Mouse (Mus musculus) hindbrain, embryonic 14.5 days (tissue): ENCODE data around the gene Amhr2. TPM values are rescaled to one million over a fixed set of nuclear protein-coding genes. Genes with fewer than 3 reads are reported as not detected.

Experiments
- polyA plus RNA-seq: library from polyadenylated mRNA; unstranded; fragments of >200 nt; fragmentation: Nextera tagmentation; extraction: Ambion mirVana; gene quantifications from 2 replicates; pipeline ENCODE4 v1.2.1, GENCODE M21; 2014

Amhr2 gene
- polyA plus RNA-seq, 1 experiment from 2014 or later = 0.13 TPM

Other genes starting within 250 kb of the Amhr2 start
- gene Zfp740, start 242.1 kb upstream of the Amhr2 start, polyA plus RNA-seq = 45.4 and 47.1 TPM in 2 replicates
- 27.5 and 33.3 TPM in 2 replicates for gene Csad, start 240.6 kb upstream of the Amhr2 start, polyA plus RNA-seq
- gene Itgb7, start 213.4 kb upstream of the Amhr2 start, polyA plus RNA-seq = 0.22 and 1.1 TPM in 2 replicates
- gene Rarg, start 187.8 kb upstream of the Amhr2 start, polyA plus RNA-seq = 6.2 and 6.7 TPM in 2 replicates
- gene Gm9918, start 174.8 kb upstream of the Amhr2 start, polyA plus RNA-seq = not detected in 2 replicates
- 60.6 and 61.8 TPM in 2 replicates for gene Mfsd5, start 165.9 kb upstream of the Amhr2 start, polyA plus RNA-seq
- gene Espl1, start 149.1 kb upstream of the Amhr2 start, polyA plus RNA-seq = 6.8 and 7.0 TPM in 2 replicates
- 518 and 626 TPM in 2 replicates for gene Pfdn5, start 119.3 kb upstream of the Amhr2 start, polyA plus RNA-seq
- 77.4 and 78.4 TPM in 2 replicates for gene Myg1, start 113.7 kb upstream of the Amhr2 start, polyA plus RNA-seq
- gene Aaas, start 94.6 kb upstream of the Amhr2 start, polyA plus RNA-seq = 30.7 and 33.8 TPM in 2 replicates
- gene Sp7, start 78.2 kb upstream of the Amhr2 start, polyA plus RNA-seq = 0.64 and 0.82 TPM in 2 replicates
- gene Sp1, start 39.2 kb upstream of the Amhr2 start, polyA plus RNA-seq = 5.3 and 6.2 TPM in 2 replicates
- 98.3 and 105 TPM in 2 replicates for gene Prr13, start 13.7 kb downstream of the Amhr2 start, polyA plus RNA-seq
- 158 and 166 TPM in 2 replicates for gene Pcbp2, start 25.2 kb downstream of the Amhr2 start, polyA plus RNA-seq
- 9.6 and 17.2 TPM in 2 replicates for gene Gm10337, start 58.4 kb downstream of the Amhr2 start, polyA plus RNA-seq
- gene Map3k12, start 71.7 kb downstream of the Amhr2 start, polyA plus RNA-seq = 43.9 and 47.5 TPM in 2 replicates
- 77.8 and 86.7 TPM in 2 replicates for gene Tarbp2, start 72.8 kb downstream of the Amhr2 start, polyA plus RNA-seq
- gene Npff, start 79.6 kb downstream of the Amhr2 start, polyA plus RNA-seq = 5.0 and 8.6 TPM in 2 replicates
- gene Gm28047, start 179.7 kb downstream of the Amhr2 start, polyA plus RNA-seq = not detected in 2 replicates
- gene Atf7, start 180.1 kb downstream of the Amhr2 start, polyA plus RNA-seq = 13.7 and 16.7 TPM in 2 replicates
- gene Atp5g2, start 227.0 kb downstream of the Amhr2 start, polyA plus RNA-seq = 47.5 and 63.4 TPM in 2 replicates